Mouse (Mus musculus) cerebellum, adult 2 months (tissue): ENCODE measurements around the gene Spred2. TPM values are rescaled to one million over a fixed set of nuclear protein-coding genes. Genes with fewer than 3 reads are reported as not detected.

Experiments
- DNase-seq, 2 experiments: peaks; one replicate each; pipeline ENCODE4 v3.0.0; 2021
- H3K27ac ChIP-seq: fragments of 200-500 bp; 2 replicates; pipeline ENCODE4 v1.5.1; 2012; ENCODE audit warnings: low read length, control low read depth, inconsistent platforms; ENCODE audit not compliant: insufficient read depth
- H3K27me3 ChIP-seq: fragments of 200-500 bp; 2 replicates; pipeline ENCODE4 v1.6.1; 2012; ENCODE audit warnings: inconsistent platforms, mild to moderate bottlenecking, low read length, moderate library complexity; ENCODE audit not compliant: control insufficient read depth, insufficient read depth
- H3K4me1 ChIP-seq: fragments of 200-500 bp; 2 replicates; pipeline ENCODE4 v1.6.1; 2011; ENCODE audit warnings: low read length; ENCODE audit not compliant: control insufficient read depth, insufficient read depth
- H3K4me3 ChIP-seq: fragments of 200-500 bp; replicated peaks from 2 replicates; pipeline ENCODE3; 2011; ENCODE audit warnings: mild to moderate bottlenecking, low read depth, low read length, control low read depth; ENCODE audit not compliant: insufficient read depth
- CTCF ChIP-seq: fragments of 200-500 bp; IDR thresholded peaks from 2 replicates; pipeline ENCODE4 v1.5.1; 2011; ENCODE audit warnings: low read depth, mild to moderate bottlenecking, control low read depth, low read length, moderate library complexity, borderline replicate concordance; ENCODE audit not compliant: insufficient read depth
- POLR2A ChIP-seq: fragments of 200-500 bp; IDR thresholded peaks from 2 replicates; pipeline ENCODE4 v1.6.1; 2011; ENCODE audit warnings: low read length, control low read depth, borderline replicate concordance; ENCODE audit not compliant: insufficient read depth
- WGBS: fragments of 180-500 bp; shearing (Covaris S2); methylation state at CpG from one replicate; pipeline ENCODE4 v1.1.7; 2018; 5-methylcytosine and 5-hydroxymethylcytosine counted together
- polyA plus RNA-seq: library from polyadenylated mRNA; depleted of rRNA; stranded (reverse); fragments of >200 nt; gene quantifications from 2 replicates; pipeline ENCODE4 v1.2.3, GENCODE M21; 2012

Spred2 gene
- polyA plus RNA-seq, 1 experiment = 40.3 TPM

- H3K4me3 ChIP-seq = peak overlapping the region; percentile 47
- peaks cover 15% of the 10 kb centered on the region for H3K4me1 ChIP-seq
- peak; percentile 89 for DNase-seq
- WGBS = under 1% methylated on average over 70 of the region's 70 CpGs
- peak overlapping the region; percentile 77 for H3K27ac ChIP-seq
- H3K27me3 ChIP-seq = no peaks in the 10 kb centered on the region
- peak; percentile 37; the same call in 1 of the 2 replicates for TF ChIP-seq CTCF
- TF ChIP-seq POLR2A = no peak; the same call in 1 of the 2 replicates
Observed at GRCm38 (mm10) chr11:19919785-19920671, 4.1 kb upstream of the Spred2 start.

GRCm38 (mm10) chr11:19921723-19922122, 2.5 kb upstream of the Spred2 start:
- Histone ChIP-seq H3K4me3 (no peak overlapping the region), H3K4me1 (peaks cover 15% of the 10 kb centered on the region), H3K27ac (no peak overlapping the region), H3K27me3 (no peaks in the 10 kb centered on the region)
- 95% methylated on average over 1 of the region's 1 CpGs for WGBS
- no peak for DNase-seq
- no peak for TF ChIP-seq POLR2A
- no peak for TF ChIP-seq CTCF

- WGBS = 94% methylated on average over 4 of the region's 4 CpGs
- DNase-seq = no peak
- Histone ChIP-seq H3K4me3 (no peak overlapping the region), H3K27ac (no peak overlapping the region), H3K4me1 (peaks cover 15% of the 10 kb centered on the region), H3K27me3 (no peaks in the 10 kb centered on the region)
- TF ChIP-seq POLR2A = no peak
- no peak for TF ChIP-seq CTCF
Observed at GRCm38 (mm10) chr11:19922208-19922607, 2.0 kb upstream of the Spred2 start.

- TF ChIP-seq CTCF (no peak), POLR2A (no peak)
- DNase-seq = no peak
- H3K27me3 ChIP-seq = no peaks in the 10 kb centered on the region
- no peaks in the 10 kb centered on the region; the same call in none of the 2 replicates for H3K4me1 ChIP-seq
- under 1% methylated on average over 29 of the region's 29 CpGs for WGBS
- peak overlapping the region; percentile 83 for H3K4me3 ChIP-seq
- H3K27ac ChIP-seq = peak overlapping the region; percentile 98
Observed at GRCm38 (mm10) chr11:19924757-19925148, 578 bp downstream of the Spred2 start.

GRCm38 (mm10) chr11:19925149-19925975, 1.2 kb downstream of the Spred2 start:
- Histone ChIP-seq H3K27ac (peak overlapping the region; percentile 98), H3K4me3 (peak overlapping the region; percentile 83), H3K4me1 (no peaks in the 10 kb centered on the region; the same call in none of the 2 replicates), H3K27me3 (no peaks in the 10 kb centered on the region)
- TF ChIP-seq POLR2A = peak; percentile 76
- TF ChIP-seq CTCF = no peak
- WGBS = under 1% methylated on average over 74 of the region's 75 CpGs
- peak; percentile 88 to 90 for DNase-seq

- H3K4me1 ChIP-seq = peaks cover 3% of the 10 kb centered on the region
- DNase-seq = peak; percentile 77 to 78
- TF ChIP-seq CTCF = no peak
- TF ChIP-seq POLR2A = peak; percentile 37; the same call in 1 of the 2 replicates
- H3K27ac ChIP-seq = peak overlapping the region; percentile 71
- under 1% methylated on average over 15 of the region's 15 CpGs for WGBS
- peak overlapping the region; percentile 83 for H3K4me3 ChIP-seq
- no peaks in the 10 kb centered on the region for H3K27me3 ChIP-seq
Observed at GRCm38 (mm10) chr11:19925976-19926842, 2.0 kb downstream of the Spred2 start.

- WGBS = 6% methylated on average over 2 of the region's 2 CpGs
- TF ChIP-seq POLR2A (no peak), CTCF (no peak)
- peak overlapping the region; percentile 33; the same call in 1 of the 2 replicates for H3K27ac ChIP-seq
- no peaks in the 10 kb centered on the region for H3K27me3 ChIP-seq
- H3K4me1 ChIP-seq = peaks cover 4% of the 10 kb centered on the region
- DNase-seq = peak in 1 of 2 experiments; percentile 49
- H3K4me3 ChIP-seq = peak overlapping the region; percentile 83
Observed at GRCm38 (mm10) chr11:19926843-19927120, 2.6 kb downstream of the Spred2 start.
